8 mouse cellular contexts compared by ENCODE assay signal in genomic region chr11:115698986-115699728, GRCm38 (mm10). TPM values are rescaled to one million over a fixed set of nuclear protein-coding genes. Genes with fewer than 3 reads are reported as not detected.
DNase-seq lines count a peak whose midpoint lies in the region; ATAC-seq and TF ChIP-seq lines count a peak whose summit lies in the region.

No protein-coding gene starts in this region.

- peak; percentile 98 for ATAC-seq in hindbrain, postnatal 0 days

- DNase-seq in R1 (ENCODE audit: low read depth, low spot score): peak; percentile 98
- DNase-seq in cerebellum, postnatal 36 days: peak; percentile 92
- DNase-seq in gastrocnemius, adult 2 months: peak; percentile 91
- peak; percentile 94 for DNase-seq in hindbrain, postnatal 0 days (ENCODE audit: low spot score)
- DNase-seq in left cerebral cortex, adult 18-20 months (ENCODE audit: low spot score in 2 of 2): peak; percentile 90 to 93
- peak; percentile 93 to 95 for DNase-seq in lung, postnatal 4 days
- DNase-seq in retina, postnatal 1 day: peak; percentile 98
- DNase-seq in thymus, postnatal 4 days: peak; percentile 86

- WGBS in hindbrain, postnatal 0 days: 2% methylated on average over 17 of the region's 17 CpGs

- H3K4me2 ChIP-seq in hindbrain, postnatal 0 days (ENCODE audit: low read depth, low read length): peak overlapping the region; percentile 89

- H3K4me3 ChIP-seq in gastrocnemius, adult 2 months: peak overlapping the region; percentile 87
- peak overlapping the region; percentile 60 for H3K4me3 ChIP-seq in hindbrain, postnatal 0 days (ENCODE audit: low read length)

- TF ChIP-seq CTCF in gastrocnemius, adult 2 months (IDR thresholded peaks at IDR 0.05): peak; percentile 26
- TF ChIP-seq CTCF in hindbrain, postnatal 0 days (IDR thresholded peaks at IDR 0.05; ENCODE audit: low read depth): peak; percentile 50

- H3K9me3 ChIP-seq in hindbrain, postnatal 0 days (ENCODE audit: low read length): no peaks in the 10 kb centered on the region

- H3K27me3 ChIP-seq in hindbrain, postnatal 0 days (ENCODE audit: insufficient read depth, low read length): no peaks in the 10 kb centered on the region

- intact Hi-C loops in gastrocnemius, adult 2 months (cut with DNase I): no loop called here

- H3K4me1 ChIP-seq in hindbrain, postnatal 0 days (ENCODE audit: insufficient read depth, low read length): no peaks in the 10 kb centered on the region; the same call in none of the 2 replicates

- no peaks in the 10 kb centered on the region for H3K36me3 ChIP-seq in hindbrain, postnatal 0 days (ENCODE audit: insufficient read depth, low read length)

- H3K9ac ChIP-seq in hindbrain, postnatal 0 days (replicated peaks; ENCODE audit: low read length): peak overlapping the region; percentile 71

- H3K27ac ChIP-seq in gastrocnemius, adult 2 months: peak overlapping the region; percentile 89
- peak overlapping the region; percentile 88 for H3K27ac ChIP-seq in hindbrain, postnatal 0 days

RNA-seq across cellular contexts. Expression of gene Grb2, which starts 9.2 kb away (rescaled TPM):
- total RNA-seq in gastrocnemius, adult 2 months (2021): 10 to 100 TPM; 60.3 to 74.7 TPM
- 68.0 and 76.6 TPM in 2 replicates for total RNA-seq in hindbrain, postnatal 0 days (2014; rRNA removed)
- polyA plus RNA-seq in hindbrain, postnatal 0 days (2015; fragmentation: Nextera tagmentation; extraction: Ambion mirVana): 139 and 159 TPM in 2 replicates
- total RNA-seq in left cerebral cortex, adult 18-20 months (2021): 100 to 1,000 TPM; 204 to 206 TPM

Comparison
In these comparisons a context has a peak if more than half of its experiments do, and no peak if none do; other contexts are left out.
1. Peak in every context shown above with its lines: DNase-seq, ATAC-seq, H3K4me3 ChIP-seq and H3K27ac ChIP-seq.